Mouse (Mus musculus): ENCODE measurements around the gene Gfi1b. TPM values are rescaled to one million over a fixed set of nuclear protein-coding genes. Genes with fewer than 3 reads are reported as not detected.

The Gfi1b gene
- polyA plus RNA-seq, 1 experiment from 2014 or later, result not detected

Small RNA genes lying within 50 kb of the gene (microRNA-seq; reads per million reads assigned to microRNA genes)
- not detected for gene Gm22824

Other genes with a start within 250 kb of the Gfi1b start
- 19.8 and 22.7 TPM in 2 replicates for gene Ppp1r26, start 175.2 kb downstream of the Gfi1b start, polyA plus RNA-seq (2015; fragmentation: Nextera tagmentation; extraction: Ambion mirVana)
- gene 1700007K13Rik, start 155.7 kb downstream of the Gfi1b start, polyA plus RNA-seq (2015; fragmentation: Nextera tagmentation; extraction: Ambion mirVana), result 3.5 and 4.1 TPM in 2 replicates
- 45.7 and 47.8 TPM in 2 replicates for gene Mrps2, start 153.9 kb downstream of the Gfi1b start, polyA plus RNA-seq (2015; fragmentation: Nextera tagmentation; extraction: Ambion mirVana)
- 1.1 and 1.2 TPM in 2 replicates for gene Gbgt1, start 125.1 kb downstream of the Gfi1b start, polyA plus RNA-seq (2015; fragmentation: Nextera tagmentation; extraction: Ambion mirVana)
- 2.3 and 3.6 TPM in 2 replicates for gene Gm10134, start 115.9 kb downstream of the Gfi1b start, polyA plus RNA-seq (2015; fragmentation: Nextera tagmentation; extraction: Ambion mirVana)
- gene Ralgds, start 108.9 kb downstream of the Gfi1b start, polyA plus RNA-seq (2015; fragmentation: Nextera tagmentation; extraction: Ambion mirVana), result 78.4 and 82.0 TPM in 2 replicates
- gene Cel, start 58.6 kb downstream of the Gfi1b start, polyA plus RNA-seq (2015; fragmentation: Nextera tagmentation; extraction: Ambion mirVana), result not detected in 2 replicates
- 42.3 and 46.3 TPM in 2 replicates for gene Gtf3c5, start 38.2 kb downstream of the Gfi1b start, polyA plus RNA-seq (2015; fragmentation: Nextera tagmentation; extraction: Ambion mirVana)
- gene Tsc1, start 19.2 kb upstream of the Gfi1b start, polyA plus RNA-seq (2015; fragmentation: Nextera tagmentation; extraction: Ambion mirVana), result 30.4 and 37.9 TPM in 2 replicates
- 1.8 and 2.8 TPM in 2 replicates for gene Spaca9, start 77.7 kb upstream of the Gfi1b start, polyA plus RNA-seq (2015; fragmentation: Nextera tagmentation; extraction: Ambion mirVana)
- gene Ak8, start 78.2 kb upstream of the Gfi1b start, polyA plus RNA-seq (2015; fragmentation: Nextera tagmentation; extraction: Ambion mirVana), result 3.4 and 4.5 TPM in 2 replicates
- 18.7 and 23.2 TPM in 2 replicates for gene Gtf3c4, start 218.4 kb upstream of the Gfi1b start, polyA plus RNA-seq (2015; fragmentation: Nextera tagmentation; extraction: Ambion mirVana)
- gene Ddx31, start 218.4 kb upstream of the Gfi1b start, polyA plus RNA-seq (2015; fragmentation: Nextera tagmentation; extraction: Ambion mirVana), result 10.7 and 12.6 TPM in 2 replicates